Mouse (Mus musculus) myocyte (in vitro differentiated cells): ENCODE data around the gene 4930513O06Rik. TPM values are rescaled to one million over a fixed set of nuclear protein-coding genes. Genes with fewer than 3 reads are reported as not detected.

Source experiments
- H3K27me3 ChIP-seq: one replicate; pipeline ENCODE4 v1.6.1; 2011; ENCODE audit not compliant: control insufficient read depth, insufficient read depth, insufficient read length
- H3K36me3 ChIP-seq: one replicate; pipeline ENCODE4 v1.6.1; 2011; ENCODE audit not compliant: control insufficient read depth, insufficient read depth
- H3K4me2 ChIP-seq: one replicate; pipeline ENCODE4 v1.6.1; 2011; ENCODE audit warnings: low read depth, control low read depth
- H3K4me3 ChIP-seq: one replicate; pipeline ENCODE4 v1.5.1; 2011; ENCODE audit warnings: mild to moderate bottlenecking, control low read depth, moderate library complexity
- H3K79me2 ChIP-seq: one replicate; pipeline ENCODE4 v1.6.1; 2011; ENCODE audit not compliant: control insufficient read depth, insufficient read depth
- H3ac ChIP-seq: one replicate; pipeline ENCODE4 v1.6.1; 2011; ENCODE audit not compliant: control insufficient read depth, insufficient read length
- CEBPB ChIP-seq: IDR thresholded peaks from 2 replicates; pipeline ENCODE4 v1.6.1; 2011; ENCODE audit warnings: mild to moderate bottlenecking, moderate library complexity; ENCODE audit not compliant: poor library complexity, insufficient read depth, severe bottlenecking
- E2F4 ChIP-seq: IDR thresholded peaks from one replicate; pipeline ENCODE4 v1.6.1; 2011; ENCODE audit warnings: mild to moderate bottlenecking, control low read depth, moderate library complexity; ENCODE audit not compliant: insufficient read depth
- MAX ChIP-seq: IDR thresholded peaks from one replicate; pipeline ENCODE4 v1.6.1; 2011; ENCODE audit warnings: low read depth, mild to moderate bottlenecking, control low read depth
- MYOD1 ChIP-seq, 3 experiments: IDR thresholded peaks; one replicate each; pipeline ENCODE4 v1.6.1; 2011; ENCODE audit warnings: control low read depth in 2 of 3, low read depth in 2 of 3, mild to moderate bottlenecking in 2 of 3, moderate library complexity in 1 of 3; ENCODE audit not compliant: insufficient read length in 2 of 3, control insufficient read depth in 1 of 3
- MYOG ChIP-seq, 3 experiments: IDR thresholded peaks; one replicate each; pipeline ENCODE4 v1.6.1; 2011; ENCODE audit warnings: control low read depth in 2 of 3, low read depth in 2 of 3, mild to moderate bottlenecking in 2 of 3; ENCODE audit not compliant: insufficient read length in 2 of 3, control insufficient read depth in 1 of 3, insufficient read depth in 1 of 3
- POLR2A ChIP-seq: IDR thresholded peaks from one replicate; pipeline ENCODE4 v1.6.1; 2011; ENCODE audit warnings: low read depth, mild to moderate bottlenecking, control low read depth, moderate library complexity; ENCODE audit not compliant: insufficient read length
- POLR2AphosphoS2 ChIP-seq: IDR thresholded peaks from one replicate; pipeline ENCODE4 v1.6.1; 2011; ENCODE audit warnings: low read depth, control low read depth; ENCODE audit not compliant: insufficient read length
- REST ChIP-seq: IDR thresholded peaks from one replicate; pipeline ENCODE4 v1.6.1; 2011; ENCODE audit warnings: mild to moderate bottlenecking, control low read depth, moderate library complexity; ENCODE audit not compliant: insufficient read depth, insufficient read length
- SRF ChIP-seq: IDR thresholded peaks from one replicate; pipeline ENCODE4 v1.6.1; 2011; ENCODE audit warnings: low read depth; ENCODE audit not compliant: control insufficient read depth, insufficient read length
- TCF12 ChIP-seq: IDR thresholded peaks from one replicate; pipeline ENCODE4 v1.6.1; 2011; ENCODE audit warnings: mild to moderate bottlenecking, control low read depth; ENCODE audit not compliant: poor library complexity, insufficient read depth, severe bottlenecking
- TCF3 ChIP-seq: IDR thresholded peaks from one replicate; pipeline ENCODE4 v1.6.1; 2011; ENCODE audit warnings: low read depth, control low read depth; ENCODE audit not compliant: insufficient read length
- USF1 ChIP-seq: IDR thresholded peaks from one replicate; pipeline ENCODE4 v1.6.1; 2011; ENCODE audit warnings: low read depth, mild to moderate bottlenecking, control low read depth, moderate library complexity
- polyA plus RNA-seq: library from polyadenylated mRNA; unstranded; fragments of >200 nt; fragmentation: generic; extraction: Trizol; gene quantifications from one replicate; pipeline ENCODE4 v1.2.1, GENCODE M21; 2012; ENCODE audit warnings: missing spikeins

4930513O06Rik gene
- polyA plus RNA-seq, 1 experiment, result not detected

DNA sequence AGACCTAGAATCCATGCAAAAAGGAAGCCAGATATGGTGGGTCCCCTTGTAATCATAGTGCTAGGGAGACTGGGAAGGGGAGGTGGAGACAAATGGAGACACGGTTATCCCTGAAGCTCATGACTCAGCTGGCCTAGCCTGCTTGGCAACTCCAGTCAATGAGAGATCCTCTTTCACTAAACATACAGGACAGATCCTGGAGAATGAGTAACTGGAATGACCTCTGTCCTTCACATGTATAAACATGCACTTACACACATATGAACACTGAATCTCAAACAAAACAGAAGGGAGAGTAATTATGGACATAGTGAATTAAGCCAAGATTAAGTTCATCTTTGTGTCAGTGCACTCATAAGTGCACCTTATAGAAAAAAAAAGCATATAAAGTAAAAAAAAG is 32.9 kb upstream of the 4930513O06Rik start:
- Histone ChIP-seq H3K4me3 (no peak overlapping the region), H3K36me3 (no peaks in the 10 kb centered on the region), H3ac (no peak overlapping the region), H3K27me3 (no peaks in the 10 kb centered on the region), H3K79me2 (no peaks in the 10 kb centered on the region), H3K4me2 (no peak overlapping the region)
- TF ChIP-seq MYOD1 (IDR thresholded peaks at IDR 0.05; ENCODE audit: control insufficient read depth in 1 of 3, insufficient read length in 2 of 3, low read depth in 2 of 3), result no peak

GRCm38 (mm10) chrX:139064078-139064477 is 22.0 kb upstream of the 4930513O06Rik start:
- Histone ChIP-seq H3K27me3 (no peaks in the 10 kb centered on the region), H3ac (no peak overlapping the region), H3K36me3 (no peaks in the 10 kb centered on the region), H3K4me2 (no peak overlapping the region), H3K4me3 (no peak overlapping the region), H3K79me2 (no peaks in the 10 kb centered on the region)
- no peak for TF ChIP-seq CEBPB
- no peak for TF ChIP-seq MYOD1 (IDR thresholded peaks at IDR 0.05; ENCODE audit: control insufficient read depth in 1 of 3, insufficient read length in 2 of 3, low read depth in 2 of 3)
- no peak for TF ChIP-seq TCF12
- no peak for TF ChIP-seq TCF3
- TF ChIP-seq MAX, result no peak
- no peak for TF ChIP-seq E2F4
- no peak for TF ChIP-seq SRF
- no peak for TF ChIP-seq USF1
- TF ChIP-seq REST, result no peak
- TF ChIP-seq POLR2A, result no peak
- TF ChIP-seq POLR2AphosphoS2, result no peak
- no peak for TF ChIP-seq MYOG (IDR thresholded peaks at IDR 0.05; ENCODE audit: control insufficient read depth in 1 of 3, insufficient read depth in 1 of 3, insufficient read length in 2 of 3, low read depth in 2 of 3)

DNA sequence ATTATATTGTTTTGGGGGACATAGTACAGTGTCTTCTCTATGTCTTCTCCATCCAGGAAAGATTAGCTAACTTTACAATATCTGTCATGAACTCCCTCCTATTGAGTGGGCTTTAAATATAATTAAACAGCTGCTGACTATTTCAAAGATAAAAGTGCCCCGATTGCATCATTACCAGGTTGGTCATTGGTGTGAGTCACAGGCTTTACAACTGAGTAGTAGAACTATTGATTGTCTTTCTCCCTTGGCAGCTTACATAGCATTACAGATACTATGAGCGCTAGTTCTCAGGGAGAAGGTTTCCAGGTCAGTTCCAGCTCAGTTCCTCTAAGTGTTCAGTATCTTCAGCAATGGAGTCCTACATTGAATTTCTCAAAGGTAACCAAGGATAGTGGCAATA is 7.5 kb upstream of the 4930513O06Rik start:
- Histone ChIP-seq H3K79me2 (no peaks in the 10 kb centered on the region), H3K4me3 (no peak overlapping the region), H3K4me2 (no peak overlapping the region), H3ac (no peak overlapping the region), H3K36me3 (no peaks in the 10 kb centered on the region), H3K27me3 (no peaks in the 10 kb centered on the region)
- no peak for TF ChIP-seq REST
- TF ChIP-seq MYOG (IDR thresholded peaks at IDR 0.05; ENCODE audit: control insufficient read depth in 1 of 3, insufficient read depth in 1 of 3, insufficient read length in 2 of 3, low read depth in 2 of 3), result no peak
- TF ChIP-seq POLR2AphosphoS2, result no peak
- TF ChIP-seq CEBPB, result peak; percentile 63; the same call in 1 of the 2 replicates

- no peaks in the 10 kb centered on the region for H3K79me2 ChIP-seq
- H3K36me3 ChIP-seq, result no peaks in the 10 kb centered on the region
- H3ac ChIP-seq, result no peak within 1 kb of the TSS
- no peak within 1 kb of the TSS for H3K4me3 ChIP-seq
- H3K27me3 ChIP-seq, result no peaks in the 10 kb centered on the region
- no peak within 1 kb of the TSS for H3K4me2 ChIP-seq
- TF ChIP-seq REST, result no peak
- TF ChIP-seq USF1, result no peak
- no peak for TF ChIP-seq CEBPB
- TF ChIP-seq MAX, result no peak
- no peak for TF ChIP-seq E2F4
- no peak for TF ChIP-seq POLR2AphosphoS2
- no peak for TF ChIP-seq SRF
- TF ChIP-seq MYOG (IDR thresholded peaks at IDR 0.05; ENCODE audit: control insufficient read depth in 1 of 3, insufficient read depth in 1 of 3, insufficient read length in 2 of 3, low read depth in 2 of 3), result no peak
- no peak for TF ChIP-seq TCF3
- TF ChIP-seq TCF12, result no peak
- no peak for TF ChIP-seq MYOD1 (IDR thresholded peaks at IDR 0.05; ENCODE audit: control insufficient read depth in 1 of 3, insufficient read length in 2 of 3, low read depth in 2 of 3)
- TF ChIP-seq POLR2A, result no peak
Observed at GRCm38 (mm10) chrX:139085077-139085476, 966 bp upstream of the 4930513O06Rik start, which contains the start of gene Serpina7. Serpina7 (minus strand) TSS chrX:139085236.

DNA sequence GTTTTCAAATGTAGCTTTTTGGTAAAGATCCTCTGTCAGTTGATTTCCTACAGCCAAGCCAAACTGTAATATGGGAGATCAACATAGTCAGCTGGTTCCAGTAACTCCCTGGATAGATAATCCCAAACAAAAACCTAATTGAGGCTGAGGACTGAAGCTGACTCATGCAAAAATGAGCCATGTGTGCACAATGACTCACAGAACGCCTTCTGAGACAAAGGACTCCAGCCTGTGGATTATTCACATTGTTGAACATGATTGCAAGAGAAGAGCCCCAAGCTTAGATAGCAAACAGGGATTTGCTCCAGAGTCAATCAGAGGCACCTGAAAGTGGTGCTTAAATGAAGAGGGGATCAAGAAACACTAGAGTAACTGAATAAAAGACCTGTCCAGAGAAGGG is 11.2 kb downstream of the 4930513O06Rik start:
- Histone ChIP-seq H3K27me3 (no peaks in the 10 kb centered on the region), H3K4me2 (no peak overlapping the region), H3K36me3 (no peaks in the 10 kb centered on the region), H3K79me2 (no peaks in the 10 kb centered on the region), H3ac (no peak overlapping the region), H3K4me3 (no peak overlapping the region)
- TF ChIP-seq MYOG (IDR thresholded peaks at IDR 0.05; ENCODE audit: control insufficient read depth in 1 of 3, insufficient read depth in 1 of 3, insufficient read length in 2 of 3, low read depth in 2 of 3) (no peak), E2F4 (no peak), MAX (no peak), REST (no peak), TCF3 (no peak), POLR2AphosphoS2 (no peak), POLR2A (no peak), TCF12 (no peak), CEBPB (no peak), USF1 (no peak), SRF (no peak), MYOD1 (IDR thresholded peaks at IDR 0.05; ENCODE audit: control insufficient read depth in 1 of 3, insufficient read length in 2 of 3, low read depth in 2 of 3) (no peak)
